Mouse (Mus musculus) heart, embryonic 16.5 days (tissue): ENCODE results near the gene Auts2. TPM values are rescaled to one million over a fixed set of nuclear protein-coding genes. Genes with fewer than 3 reads are reported as not detected.

Experiments used
- ATAC-seq: fragments of 200-750 bp; cut with Nextera tagmentation; replicated peaks from 2 replicates; pipeline ENCODE4 v1.8.0; 2017; ENCODE audit warnings: moderate number of reproducible peaks; ENCODE audit not compliant: insufficient read depth, low FRiP score; ENCODE audit errors: extremely low read depth
- H3K27ac ChIP-seq: fragments of 300-500 bp; sonication (generic); 2 replicates; pipeline ENCODE4 v1.5.1; 2014; ENCODE audit warnings: mild to moderate bottlenecking, low read length, control low read depth, moderate library complexity
- H3K27me3 ChIP-seq: fragments of 300-500 bp; sonication (generic); 2 replicates; pipeline ENCODE4 v1.6.1; 2014; ENCODE audit warnings: low read length, mixed read lengths; ENCODE audit not compliant: control insufficient read depth, insufficient read depth
- H3K36me3 ChIP-seq: fragments of 300-500 bp; sonication (generic); 2 replicates; pipeline ENCODE4 v1.6.1; 2014; ENCODE audit not compliant: control insufficient read depth, insufficient read depth
- H3K4me1 ChIP-seq: fragments of 300-500 bp; sonication (generic); 2 replicates; pipeline ENCODE4 v1.6.1; 2014; ENCODE audit warnings: low read length, mixed read lengths; ENCODE audit not compliant: control insufficient read depth, insufficient read depth
- H3K4me2 ChIP-seq: fragments of 300-500 bp; sonication (generic); 2 replicates; pipeline ENCODE4 v1.6.1; 2014; ENCODE audit warnings: low read depth, mild to moderate bottlenecking, control low read depth, low read length
- H3K4me3 ChIP-seq: fragments of 300-500 bp; sonication (generic); 2 replicates; pipeline ENCODE4 v1.5.1; 2014; ENCODE audit warnings: mild to moderate bottlenecking, control low read depth, low read length
- H3K9ac ChIP-seq: fragments of 300-500 bp; sonication (generic); 2 replicates; pipeline ENCODE4 v1.6.1; 2014; ENCODE audit warnings: low read length, control low read depth
- H3K9me3 ChIP-seq: fragments of 300-500 bp; sonication (generic); replicated peaks from 2 replicates; pipeline ENCODE4 v1.6.1; 2016; ENCODE audit warnings: low read length; ENCODE audit not compliant: control insufficient read depth
- WGBS: fragments of 180-500 bp; shearing (Covaris S2); extraction: QIAGEN DNeasy Blood & Tissue Kit; methylation state at CpG from one replicate; pipeline ENCODE4 v1.1.7; 2014; 5-methylcytosine and 5-hydroxymethylcytosine counted together
- polyA plus RNA-seq: library from polyadenylated mRNA; unstranded; fragments of >200 nt; fragmentation: Nextera tagmentation; extraction: Ambion mirVana; gene quantifications from 2 replicates; pipeline ENCODE4 v1.2.1, GENCODE M21; 2015

Gene Auts2
- polyA plus RNA-seq, 1 experiment from 2014 or later, result 16.3 TPM

- no peaks in the 10 kb centered on the region for H3K9me3 ChIP-seq
- no peak for ATAC-seq
- H3K27me3 ChIP-seq, result no peaks in the 10 kb centered on the region
- H3K4me1 ChIP-seq, result no peaks in the 10 kb centered on the region
- no peak overlapping the region for H3K9ac ChIP-seq
- H3K4me2 ChIP-seq, result no peak overlapping the region
- H3K36me3 ChIP-seq, result no peaks in the 10 kb centered on the region
- no peak overlapping the region for H3K27ac ChIP-seq
- 87% methylated on average over 16 of the region's 16 CpGs for WGBS
- no peak overlapping the region for H3K4me3 ChIP-seq
Measured at GRCm38 (mm10) chr5:131574469-131575085, 968.6 kb downstream of the Auts2 start.

GRCm38 (mm10) chr5:131573296-131574177 lies 969.6 kb downstream of the Auts2 start:
- Histone ChIP-seq H3K36me3 (no peaks in the 10 kb centered on the region), H3K4me3 (no peak overlapping the region), H3K4me2 (no peak overlapping the region), H3K27me3 (no peaks in the 10 kb centered on the region), H3K9me3 (no peaks in the 10 kb centered on the region), H3K27ac (no peak overlapping the region), H3K4me1 (no peaks in the 10 kb centered on the region), H3K9ac (no peak overlapping the region)
- no peak for ATAC-seq
- WGBS, result 84% methylated on average over 18 of the region's 18 CpGs

GRCm38 (mm10) chr5:131566032-131566431 lies 977.1 kb downstream of the Auts2 start:
- Histone ChIP-seq H3K4me2 (no peak overlapping the region), H3K27ac (no peak overlapping the region), H3K36me3 (no peaks in the 10 kb centered on the region), H3K9me3 (no peaks in the 10 kb centered on the region), H3K4me3 (no peak overlapping the region), H3K9ac (no peak overlapping the region), H3K4me1 (no peaks in the 10 kb centered on the region), H3K27me3 (no peaks in the 10 kb centered on the region)
- 80% methylated on average over 6 of the region's 6 CpGs for WGBS
- no peak for ATAC-seq

- Histone ChIP-seq H3K9me3 (no peaks in the 10 kb centered on the region), H3K4me2 (no peak overlapping the region), H3K27ac (no peak overlapping the region), H3K9ac (no peak overlapping the region), H3K4me3 (no peak overlapping the region), H3K27me3 (no peaks in the 10 kb centered on the region), H3K36me3 (no peaks in the 10 kb centered on the region), H3K4me1 (peaks cover 2% of the 10 kb centered on the region)
- WGBS, result 87% methylated on average over 5 of the region's 5 CpGs
- no peak for ATAC-seq
Measured at GRCm38 (mm10) chr5:131563630-131564252, 979.4 kb downstream of the Auts2 start.

- no peaks in the 10 kb centered on the region for H3K9me3 ChIP-seq
- H3K27me3 ChIP-seq, result no peaks in the 10 kb centered on the region
- WGBS, result 74% methylated on average over 5 of the region's 5 CpGs
- peaks cover 13% of the 10 kb centered on the region for H3K4me1 ChIP-seq
- H3K9ac ChIP-seq, result no peak overlapping the region
- H3K27ac ChIP-seq, result no peak overlapping the region
- H3K4me2 ChIP-seq, result no peak overlapping the region
- ATAC-seq, result no peak
- no peak overlapping the region for H3K4me3 ChIP-seq
- H3K36me3 ChIP-seq, result no peaks in the 10 kb centered on the region
Measured at GRCm38 (mm10) chr5:131560773-131561560, 982.2 kb downstream of the Auts2 start.

- WGBS, result 31% methylated on average over 8 of the region's 8 CpGs
- ATAC-seq, result peak; percentile 82
- H3K27me3 ChIP-seq, result no peaks in the 10 kb centered on the region
Measured at GRCm38 (mm10) chr5:131558403-131559174, 984.6 kb downstream of the Auts2 start.

GRCm38 (mm10) chr5:131557591-131558385 lies 985.4 kb downstream of the Auts2 start:
- Histone ChIP-seq H3K4me2 (no peak overlapping the region), H3K9ac (no peak overlapping the region), H3K4me1 (peaks cover 13% of the 10 kb centered on the region), H3K36me3 (no peaks in the 10 kb centered on the region), H3K9me3 (no peaks in the 10 kb centered on the region), H3K27ac (peak overlapping the region; percentile 47), H3K27me3 (no peaks in the 10 kb centered on the region), H3K4me3 (no peak overlapping the region)
- WGBS, result 53% methylated on average over 14 of the region's 14 CpGs
- peak; percentile 57; the same call in 1 of the 2 replicates for ATAC-seq

More at GRCm38 (mm10) chr5:131558403-131559174, 984.6 kb downstream of the Auts2 start:
- no peaks in the 10 kb centered on the region for H3K9me3 ChIP-seq
- H3K4me2 ChIP-seq, result no peak overlapping the region
- H3K36me3 ChIP-seq, result no peaks in the 10 kb centered on the region
- peaks cover 13% of the 10 kb centered on the region for H3K4me1 ChIP-seq
- no peak overlapping the region for H3K4me3 ChIP-seq
- no peak overlapping the region for H3K9ac ChIP-seq
- peak overlapping the region; percentile 47 for H3K27ac ChIP-seq
